Mouse (Mus musculus) CH12.LX (cell line): ENCODE measurements around the gene Rtca. TPM values are rescaled to one million over a fixed set of nuclear protein-coding genes. Genes with fewer than 3 reads are reported as not detected.

Experiments used
- DNase-seq: peaks from one replicate; pipeline ENCODE4 v3.0.0-alpha.2; 2013; ENCODE audit errors: extremely low read depth
- H3K27ac ChIP-seq: 2 replicates; pipeline ENCODE4 v1.5.1; 2012; ENCODE audit warnings: low read depth, mild to moderate bottlenecking, control low read depth, moderate library complexity; ENCODE audit not compliant: insufficient read depth
- H3K27me3 ChIP-seq: replicated peaks from 2 replicates; pipeline ENCODE3; 2012; ENCODE audit warnings: inconsistent platforms
- H3K36me3 ChIP-seq, 2 experiments: replicated peaks in 1 of 2; 2 replicates each; pipeline versions ENCODE3 to v1.6.1; 2012; ENCODE audit warnings: inconsistent platforms in 1 of 2, low read length in 1 of 2, mild to moderate bottlenecking in 1 of 2, mixed read lengths in 1 of 2, moderate library complexity in 1 of 2; ENCODE audit not compliant: control insufficient read depth in 1 of 2, insufficient read depth in 1 of 2
- H3K4me1 ChIP-seq, 2 experiments: 2 replicates each; pipeline ENCODE4 v1.6.1; 2012; ENCODE audit warnings: inconsistent platforms in 1 of 2, moderate library complexity in 1 of 2; ENCODE audit not compliant: insufficient read depth in 2 of 2, control insufficient read depth in 1 of 2
- H3K4me2 ChIP-seq: 2 replicates; pipeline ENCODE4 v1.6.1; 2012; ENCODE audit warnings: low read depth, mild to moderate bottlenecking, control low read depth; ENCODE audit not compliant: poor library complexity, insufficient read depth, severe bottlenecking
- H3K4me3 ChIP-seq, 3 experiments: fragments of 150-350 bp in 1 of 3; sonication (generic) in 1 of 3; replicated peaks in 1 of 3; 2 replicates each; pipeline versions ENCODE3 to v1.5.1; 2011 to 2012; ENCODE audit warnings: low read depth in 2 of 3, low read length in 2 of 3, mild to moderate bottlenecking in 2 of 3, moderate library complexity in 2 of 3, control low read depth in 1 of 3, improper control_type of control experiment in 1 of 3, inconsistent platforms in 1 of 3, mixed read lengths in 1 of 3; ENCODE audit not compliant: poor library complexity in 1 of 3
- H3K79me2 ChIP-seq: replicated peaks from 2 replicates; pipeline ENCODE4 v1.6.1; 2012; ENCODE audit warnings: mild to moderate bottlenecking, moderate library complexity; ENCODE audit not compliant: control insufficient read depth, poor library complexity, insufficient read depth, severe bottlenecking; ENCODE audit errors: extremely low read depth
- H3K9ac ChIP-seq: 2 replicates; pipeline ENCODE4 v1.6.1; 2012; ENCODE audit warnings: low read depth, mild to moderate bottlenecking, control low read depth, moderate library complexity; ENCODE audit not compliant: insufficient read depth
- H3K9me3 ChIP-seq: replicated peaks from 2 replicates; pipeline ENCODE3; 2012; ENCODE audit warnings: low read length, inconsistent platforms, mixed read lengths
- BHLHE40 ChIP-seq: IDR thresholded peaks from 2 replicates; pipeline ENCODE4 v1.6.1; 2011; ENCODE audit warnings: mild to moderate bottlenecking, low read depth, low read length, improper control_type of control experiment
- CTCF ChIP-seq, 2 experiments: IDR thresholded peaks in 1 of 2; conservative IDR thresholded peaks in 1 of 2; 2 replicates each; pipeline ENCODE4 v1.5.1; 2011 to 2012; ENCODE audit warnings: low read depth in 2 of 2, low read length in 2 of 2, improper control_type of control experiment in 1 of 2, inconsistent platforms in 1 of 2, mild to moderate bottlenecking in 1 of 2, moderate library complexity in 1 of 2
- E2F4 ChIP-seq: IDR thresholded peaks from 2 replicates; pipeline ENCODE4 v1.6.1; 2011; ENCODE audit warnings: low read depth, low read length, improper control_type of control experiment; ENCODE audit not compliant: insufficient replicate concordance
- ETS1 ChIP-seq: conservative IDR thresholded peaks from 2 replicates; pipeline ENCODE4 v1.6.1; 2012; ENCODE audit warnings: low read depth, mild to moderate bottlenecking, inconsistent platforms, low read length, improper control_type of control experiment, moderate library complexity
- GABPA ChIP-seq: IDR thresholded peaks from 2 replicates; pipeline ENCODE4 v1.6.1; 2012; ENCODE audit warnings: low read depth, low read length, improper control_type of control experiment, inconsistent platforms; ENCODE audit not compliant: insufficient replicate concordance
- HCFC1 ChIP-seq: IDR thresholded peaks from 2 replicates; pipeline ENCODE4 v1.6.1; 2012; ENCODE audit warnings: low read depth, mild to moderate bottlenecking, inconsistent platforms, low read length, improper control_type of control experiment
- IRF4 ChIP-seq: IDR thresholded peaks from 2 replicates; pipeline ENCODE4 v1.6.1; 2014; ENCODE audit warnings: low read depth, mild to moderate bottlenecking, inconsistent platforms, low read length, improper control_type of control experiment
- JUN ChIP-seq: IDR thresholded peaks from 2 replicates; pipeline ENCODE4 v1.6.1; 2011; ENCODE audit warnings: low read depth, mild to moderate bottlenecking, low read length, improper control_type of control experiment, moderate library complexity; ENCODE audit not compliant: insufficient read depth
- MAFK ChIP-seq: IDR thresholded peaks from 2 replicates; pipeline ENCODE4 v1.6.1; 2011; ENCODE audit warnings: low read length, improper control_type of control experiment; ENCODE audit not compliant: insufficient replicate concordance
- MAX ChIP-seq: IDR thresholded peaks from 2 replicates; pipeline ENCODE4 v1.6.1; 2011; ENCODE audit warnings: low read length, improper control_type of control experiment
- MAZ ChIP-seq: IDR thresholded peaks from 2 replicates; pipeline ENCODE4 v1.6.1; 2012; ENCODE audit warnings: low read depth, mild to moderate bottlenecking, inconsistent platforms, low read length, improper control_type of control experiment, moderate library complexity
- MEF2A ChIP-seq: IDR thresholded peaks from 2 replicates; pipeline ENCODE4 v1.6.1; 2014; ENCODE audit warnings: low read depth, mild to moderate bottlenecking, inconsistent platforms, low read length, improper control_type of control experiment, borderline replicate concordance
- MYC ChIP-seq: IDR thresholded peaks from 2 replicates; pipeline ENCODE4 v1.6.1; 2011; ENCODE audit warnings: low read depth, mild to moderate bottlenecking, improper control_type of control experiment, low read length
- NRF1 ChIP-seq: IDR thresholded peaks from 2 replicates; pipeline ENCODE4 v1.6.1; 2014; ENCODE audit warnings: low read depth, mild to moderate bottlenecking, inconsistent platforms, low read length, improper control_type of control experiment, moderate library complexity
- PAX5 ChIP-seq: IDR thresholded peaks from 2 replicates; pipeline ENCODE4 v1.6.1; 2012; ENCODE audit warnings: low read length, inconsistent platforms, mixed read lengths
- POLR2AphosphoS2 ChIP-seq: IDR thresholded peaks from 2 replicates; pipeline ENCODE4 v1.6.1; 2011; ENCODE audit warnings: low read depth, low read length, improper control_type of control experiment
- USF1 ChIP-seq: IDR thresholded peaks from 2 replicates; pipeline ENCODE4 v1.6.1; 2014; ENCODE audit warnings: low read depth, mild to moderate bottlenecking, inconsistent platforms, low read length, improper control_type of control experiment
- ZC3H11A ChIP-seq: IDR thresholded peaks from 2 replicates; pipeline ENCODE4 v1.6.1; 2012; ENCODE audit warnings: low read depth, mild to moderate bottlenecking, inconsistent platforms, low read length, improper control_type of control experiment
- ZKSCAN1 ChIP-seq: IDR thresholded peaks from 2 replicates; pipeline ENCODE4 v1.6.1; 2012; ENCODE audit warnings: low read depth, inconsistent platforms, low read length, improper control_type of control experiment, borderline replicate concordance
- ZMIZ1 ChIP-seq: IDR thresholded peaks from 2 replicates; pipeline ENCODE4 v1.6.1; 2012; ENCODE audit warnings: low read depth, mild to moderate bottlenecking, inconsistent platforms, low read length, improper control_type of control experiment
- ZNF384 ChIP-seq: IDR thresholded peaks from 2 replicates; pipeline ENCODE4 v1.6.1; 2012; ENCODE audit warnings: low read depth, low read length, improper control_type of control experiment, inconsistent platforms
- dilution Hi-C: fragments of 300-500 bp; cut with MboI; formaldehyde crosslinking; loops from 2 replicates; pipeline ENCODE4 v1.14.3; 2020; ENCODE audit warnings: low sequenced_read_pairs; ENCODE audit not compliant: extremely low pct_unique_long_range_greater_than_20kb, extremely low pct_ligation_motif_present
- in situ Hi-C: fragments of 300-500 bp; cut with MboI; formaldehyde crosslinking; loops from 3 replicates; pipeline ENCODE4 v1.14.3; 2019; ENCODE audit warnings: low sequenced_read_pairs, low pct_ligation_motif_present, low pct_unique_long_range_greater_than_20kb, mixed read lengths
- polyA plus RNA-seq: library from polyadenylated mRNA; unstranded; fragments of >175 nt; gene quantifications from 2 replicates; pipeline ENCODE4 v1.2.1, GENCODE M21; 2012; ENCODE audit warnings: low read depth; ENCODE audit not compliant: insufficient read length
- total RNA-seq, 2 experiments: library from RNA; depleted of rRNA; stranded (reverse); fragments of 300-350 nt in 1 of 2; fragments of >200 nt in 1 of 2; gene quantifications; 2 replicates each; pipeline ENCODE4 v1.2.3; 2012 to 2014

The Rtca gene
- total and polyA plus RNA-seq, 3 experiments = 57.8 to 80.1 (median 75.5) TPM

DNA sequence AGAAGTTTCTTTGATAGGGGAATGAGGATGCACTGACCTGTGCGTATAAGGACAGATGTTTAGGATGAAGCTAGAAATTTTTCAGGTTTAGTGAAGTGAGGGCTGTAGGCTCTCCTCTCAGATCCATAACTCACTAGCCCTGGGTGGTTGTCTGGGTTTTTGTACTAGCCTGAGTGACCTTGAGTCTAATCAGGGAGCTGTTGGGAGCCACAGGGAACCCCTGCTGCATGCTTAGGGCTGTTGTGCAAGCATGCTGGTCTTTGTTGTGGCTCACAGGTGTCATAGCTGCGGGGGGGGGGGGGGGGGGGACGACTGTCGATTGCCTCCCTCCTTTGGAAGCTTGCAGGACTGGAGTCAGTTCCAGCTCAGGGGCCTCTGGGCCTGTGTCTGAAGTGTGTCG, 21.7 kb upstream of the Rtca start:
- no peaks in the 10 kb centered on the region for H3K9me3 ChIP-seq
- dilution Hi-C loops (no loop called here), in situ Hi-C loops (no loop called here)
- H3K4me2 ChIP-seq = no peak overlapping the region
- DNase-seq = no peak
- H3K4me1 ChIP-seq = no peaks in the 10 kb centered on the region
- no peaks in the 10 kb centered on the region for H3K79me2 ChIP-seq
- H3K36me3 ChIP-seq = peaks cover 20 to 54% of the 10 kb centered on the region in 2 experiments
- TF ChIP-seq IRF4 (no peak), ETS1 (no peak), MAFK (no peak), ZNF384 (no peak), ZMIZ1 (no peak), MAX (no peak), NRF1 (no peak), GABPA (no peak), ZC3H11A (no peak), MAZ (no peak), CTCF (conservative IDR thresholded peaks at IDR 0.05 in 1 of 2, IDR thresholded peaks at IDR 0.05 in 1 of 2; ENCODE audit: low read depth in 2 of 2, low read length in 2 of 2) (no peak), BHLHE40 (no peak), JUN (no peak), PAX5 (no peak), MEF2A (no peak), ZKSCAN1 (no peak)
- H3K27me3 ChIP-seq = no peaks in the 10 kb centered on the region
- no peak overlapping the region for H3K4me3 ChIP-seq
- no peak overlapping the region for H3K27ac ChIP-seq
- H3K9ac ChIP-seq = no peak overlapping the region

GRCm38 (mm10) chr3:116520141-116520761, 12.2 kb upstream of the Rtca start:
- no peak overlapping the region for H3K9ac ChIP-seq
- H3K27me3 ChIP-seq = no peaks in the 10 kb centered on the region
- DNase-seq = no peak
- in situ Hi-C loops = loop anchor here (25.0 kb wide), 1 partner anchor 217 kb away; no protein-coding TSS in a partner anchor
- H3K79me2 ChIP-seq = peaks cover 5% of the 10 kb centered on the region; the same call in 1 of the 2 replicates
- no peaks in the 10 kb centered on the region for H3K9me3 ChIP-seq
- H3K4me3 ChIP-seq = no peak overlapping the region
- TF ChIP-seq USF1 (no peak), E2F4 (no peak), POLR2AphosphoS2 (no peak), HCFC1 (no peak), MEF2A (no peak), NRF1 (no peak), MYC (no peak)
- TF ChIP-seq, all 38 proteins: peak for 0
- no peak overlapping the region for H3K27ac ChIP-seq
- peaks cover 18 to 60% of the 10 kb centered on the region in 2 experiments for H3K36me3 ChIP-seq
- no peak overlapping the region for H3K4me2 ChIP-seq
- peaks cover 0 to 17% of the 10 kb centered on the region in 2 experiments; a peak in 2 of 4 replicates for H3K4me1 ChIP-seq
- dilution Hi-C loops = no loop called here
